Mouse (Mus musculus): Measurements from ENCODE around the gene Gm266. TPM values are rescaled to one million over a fixed set of nuclear protein-coding genes. Genes with fewer than 3 reads are reported as not detected.
A peak's percentile ranks its signal among the peaks of the same experiment; 100 is the strongest.

Gene Gm266
- 20.8 and 24.6 TPM in 2 replicates for polyA plus RNA-seq (2015; fragmentation: Nextera tagmentation; extraction: Ambion mirVana)

- H3K4me1 ChIP-seq: peaks cover 24% of the 10 kb centered on the region
- H3K27ac ChIP-seq (replicated peaks): peak within 1 kb of the TSS; percentile 51; the same call in 1 of the 2 replicates
- H3K27me3 ChIP-seq: peaks cover 49% of the 10 kb centered on the region
Observed at GRCm38 (mm10) chr12:111485652-111486306, at the start of gene Gm266. TSS of gene Gm266 (minus strand) at chr12:111485823.

GRCm38 (mm10) chr12:111535281-111535680 is 49.7 kb upstream of the Gm266 start:
- Histone ChIP-seq H3K27ac (replicated peaks) (no peak overlapping the region), H3K4me3 (replicated peaks) (no peak overlapping the region), H3K4me1 (peaks cover 19% of the 10 kb centered on the region), H3K36me3 (peaks cover 10% of the 10 kb centered on the region), H3K9me3 (replicated peaks) (no peaks in the 10 kb centered on the region), H3K4me2 (replicated peaks) (no peak overlapping the region), H3K27me3 (no peaks in the 10 kb centered on the region), H3K9ac (no peak overlapping the region)
- WGBS: 61% methylated on average over 6 of the region's 6 CpGs
- no peak for ATAC-seq (ENCODE audit: insufficient number of reproducible peaks, low FRiP score, low TSS enrichment, low read depth)

More at GRCm38 (mm10) chr12:111485652-111486306, at the start of gene Gm266:
- peak within 1 kb of the TSS; percentile 87 for H3K4me2 ChIP-seq (replicated peaks)
- H3K9ac ChIP-seq: peak within 1 kb of the TSS; percentile 31
- no peaks in the 10 kb centered on the region for H3K9me3 ChIP-seq (replicated peaks)
- peak; percentile 82 for ATAC-seq (ENCODE audit: insufficient number of reproducible peaks, low FRiP score, low TSS enrichment, low read depth)
- under 1% methylated on average over 58 of the region's 58 CpGs for WGBS
- H3K4me3 ChIP-seq (replicated peaks): peak within 1 kb of the TSS; percentile 55
- no peaks in the 10 kb centered on the region for H3K36me3 ChIP-seq

GRCm38 (mm10) chr12:111533096-111533794 is 47.6 kb upstream of the Gm266 start:
- Histone ChIP-seq H3K4me3 (replicated peaks) (no peak overlapping the region), H3K9me3 (replicated peaks) (no peaks in the 10 kb centered on the region), H3K4me2 (replicated peaks) (no peak overlapping the region), H3K27ac (replicated peaks) (no peak overlapping the region), H3K27me3 (no peaks in the 10 kb centered on the region), H3K36me3 (no peaks in the 10 kb centered on the region), H3K9ac (no peak overlapping the region), H3K4me1 (0 out of 2 replicates have a peak, but pooled peaks cover 7% of the 10 kb centered on the region)
- 58% methylated on average over 11 of the region's 11 CpGs for WGBS
- no peak for ATAC-seq (ENCODE audit: insufficient number of reproducible peaks, low FRiP score, low TSS enrichment, low read depth)

- Histone ChIP-seq H3K4me3 (replicated peaks) (no peak overlapping the region), H3K9ac (no peak overlapping the region), H3K36me3 (no peaks in the 10 kb centered on the region), H3K27me3 (no peaks in the 10 kb centered on the region), H3K4me1 (no peaks in the 10 kb centered on the region), H3K4me2 (replicated peaks) (no peak overlapping the region), H3K27ac (replicated peaks) (no peak overlapping the region), H3K9me3 (replicated peaks) (no peaks in the 10 kb centered on the region)
- no peak for ATAC-seq (ENCODE audit: insufficient number of reproducible peaks, low FRiP score, low TSS enrichment, low read depth)
- 16% methylated on average over 8 of the region's 8 CpGs for WGBS
Observed at GRCm38 (mm10) chr12:111529192-111529591, 43.6 kb upstream of the Gm266 start.

GRCm38 (mm10) chr12:111527643-111528281 is 42.1 kb upstream of the Gm266 start:
- Histone ChIP-seq H3K9me3 (replicated peaks) (no peaks in the 10 kb centered on the region), H3K27ac (replicated peaks) (no peak overlapping the region), H3K9ac (no peak overlapping the region), H3K4me1 (no peaks in the 10 kb centered on the region), H3K4me3 (replicated peaks) (no peak overlapping the region), H3K4me2 (replicated peaks) (no peak overlapping the region), H3K36me3 (no peaks in the 10 kb centered on the region), H3K27me3 (no peaks in the 10 kb centered on the region)
- ATAC-seq (ENCODE audit: insufficient number of reproducible peaks, low FRiP score, low TSS enrichment, low read depth): no peak
- 62% methylated on average over 8 of the region's 8 CpGs for WGBS

- no peak overlapping the region for H3K9ac ChIP-seq
- WGBS: 79% methylated on average over 3 of the region's 3 CpGs
- H3K27ac ChIP-seq (replicated peaks): no peak overlapping the region
- no peaks in the 10 kb centered on the region; the same call in 1 of the 2 replicates for H3K9me3 ChIP-seq (replicated peaks)
- no peak overlapping the region for H3K4me3 ChIP-seq (replicated peaks)
- H3K36me3 ChIP-seq: no peaks in the 10 kb centered on the region
- no peak for ATAC-seq (ENCODE audit: insufficient number of reproducible peaks, low FRiP score, low TSS enrichment, low read depth)
- no peak overlapping the region for H3K4me2 ChIP-seq (replicated peaks)
- no peaks in the 10 kb centered on the region for H3K27me3 ChIP-seq
- H3K4me1 ChIP-seq: no peaks in the 10 kb centered on the region
Observed at GRCm38 (mm10) chr12:111524883-111525282, 39.3 kb upstream of the Gm266 start.

GRCm38 (mm10) chr12:111524469-111524868 is 38.8 kb upstream of the Gm266 start:
- no peak overlapping the region for H3K4me3 ChIP-seq (replicated peaks)
- WGBS: 54% methylated on average over 1 of the region's 1 CpGs
- ATAC-seq (ENCODE audit: insufficient number of reproducible peaks, low FRiP score, low TSS enrichment, low read depth): no peak

GRCm38 (mm10) chr12:111520994-111521393 is 35.4 kb upstream of the Gm266 start:
- Histone ChIP-seq H3K4me3 (replicated peaks) (no peak overlapping the region), H3K36me3 (no peaks in the 10 kb centered on the region), H3K4me2 (replicated peaks) (no peak overlapping the region), H3K9me3 (replicated peaks) (no peaks in the 10 kb centered on the region; the same call in 1 of the 2 replicates), H3K27ac (replicated peaks) (no peak overlapping the region), H3K27me3 (no peaks in the 10 kb centered on the region), H3K9ac (no peak overlapping the region), H3K4me1 (no peaks in the 10 kb centered on the region)
- no peak for ATAC-seq (ENCODE audit: insufficient number of reproducible peaks, low FRiP score, low TSS enrichment, low read depth)
- WGBS: 83% methylated on average over 2 of the region's 2 CpGs

More at GRCm38 (mm10) chr12:111524469-111524868, 38.8 kb upstream of the Gm266 start:
- Histone ChIP-seq H3K9me3 (replicated peaks) (no peaks in the 10 kb centered on the region; the same call in 1 of the 2 replicates), H3K4me1 (no peaks in the 10 kb centered on the region), H3K27ac (replicated peaks) (no peak overlapping the region), H3K9ac (no peak overlapping the region), H3K4me2 (replicated peaks) (no peak overlapping the region), H3K27me3 (no peaks in the 10 kb centered on the region), H3K36me3 (no peaks in the 10 kb centered on the region)

GRCm38 (mm10) chr12:111519821-111520220 is 34.2 kb upstream of the Gm266 start:
- no peak for ATAC-seq (ENCODE audit: insufficient number of reproducible peaks, low FRiP score, low TSS enrichment, low read depth)
- 68% methylated on average over 5 of the region's 5 CpGs for WGBS
- no peaks in the 10 kb centered on the region; the same call in 1 of the 2 replicates for H3K9me3 ChIP-seq (replicated peaks)
- H3K4me2 ChIP-seq (replicated peaks): no peak overlapping the region
- H3K36me3 ChIP-seq: no peaks in the 10 kb centered on the region
- no peak overlapping the region for H3K27ac ChIP-seq (replicated peaks)
- no peak overlapping the region for H3K4me3 ChIP-seq (replicated peaks)
- H3K27me3 ChIP-seq: no peaks in the 10 kb centered on the region
- no peaks in the 10 kb centered on the region for H3K4me1 ChIP-seq
- no peak overlapping the region for H3K9ac ChIP-seq

GRCm38 (mm10) chr12:111518391-111518790 is 32.8 kb upstream of the Gm266 start:
- no peak overlapping the region for H3K27ac ChIP-seq (replicated peaks)
- no peaks in the 10 kb centered on the region for H3K4me1 ChIP-seq
- no peak overlapping the region for H3K9ac ChIP-seq
- no peak overlapping the region for H3K4me3 ChIP-seq (replicated peaks)
- no peaks in the 10 kb centered on the region for H3K27me3 ChIP-seq
- WGBS: 90% methylated on average over 9 of the region's 9 CpGs
- H3K36me3 ChIP-seq: no peaks in the 10 kb centered on the region
- no peaks in the 10 kb centered on the region; the same call in 1 of the 2 replicates for H3K9me3 ChIP-seq (replicated peaks)
- no peak overlapping the region for H3K4me2 ChIP-seq (replicated peaks)
- ATAC-seq (ENCODE audit: insufficient number of reproducible peaks, low FRiP score, low TSS enrichment, low read depth): no peak

GRCm38 (mm10) chr12:111517901-111518300 is 32.3 kb upstream of the Gm266 start:
- no peak overlapping the region for H3K4me3 ChIP-seq (replicated peaks)
- 62% methylated on average over 4 of the region's 4 CpGs for WGBS
- no peak overlapping the region for H3K9ac ChIP-seq
- H3K4me2 ChIP-seq (replicated peaks): no peak overlapping the region
- no peak for ATAC-seq (ENCODE audit: insufficient number of reproducible peaks, low FRiP score, low TSS enrichment, low read depth)
- no peaks in the 10 kb centered on the region for H3K27me3 ChIP-seq
- no peak overlapping the region for H3K27ac ChIP-seq (replicated peaks)
- H3K4me1 ChIP-seq: no peaks in the 10 kb centered on the region
- no peaks in the 10 kb centered on the region for H3K36me3 ChIP-seq
- H3K9me3 ChIP-seq (replicated peaks): no peaks in the 10 kb centered on the region; the same call in 1 of the 2 replicates

Data from embryonic facial prominence, embryonic 15.5 days (tissue).